Mouse (Mus musculus) embryonic facial prominence, embryonic 10.5 days (tissue): ENCODE data around the gene C2cd4d. TPM values are rescaled to one million over a fixed set of nuclear protein-coding genes. Genes with fewer than 3 reads are reported as not detected.

Experiments
- DNase-seq: peaks from one replicate; pipeline ENCODE4 v3.0.0-alpha.2; 2017; ENCODE audit warnings: low spot score
- H3K27ac ChIP-seq: fragments of 300-500 bp; sonication (generic); replicated peaks from 2 replicates; pipeline ENCODE4 v1.5.1; 2016; ENCODE audit warnings: mild to moderate bottlenecking
- H3K27me3 ChIP-seq: fragments of 300-500 bp; sonication (generic); replicated peaks from 2 replicates; pipeline ENCODE4 v1.6.1; 2016; ENCODE audit warnings: low read depth, mild to moderate bottlenecking; ENCODE audit not compliant: poor library complexity, severe bottlenecking
- H3K36me3 ChIP-seq: fragments of 300-500 bp; sonication (generic); replicated peaks from 2 replicates; pipeline ENCODE4 v1.6.1; 2016; ENCODE audit warnings: mild to moderate bottlenecking, moderate library complexity
- H3K4me1 ChIP-seq: fragments of 300-500 bp; sonication (generic); 2 replicates; pipeline ENCODE4 v1.6.1; 2016
- H3K4me3 ChIP-seq: fragments of 300-500 bp; sonication (generic); 2 replicates; pipeline ENCODE4 v1.5.1; 2016; ENCODE audit warnings: mild to moderate bottlenecking, moderate library complexity
- H3K9me3 ChIP-seq: fragments of 300-500 bp; sonication (generic); 2 replicates; pipeline ENCODE4 v1.6.1; 2016; ENCODE audit warnings: mild to moderate bottlenecking
- WGBS: fragments of 180-500 bp; shearing (Covaris S2); methylation state at CpG from one replicate; pipeline ENCODE4 v1.1.7; 2016; 5-methylcytosine and 5-hydroxymethylcytosine counted together
- polyA plus RNA-seq: library from polyadenylated mRNA; unstranded; fragments of >200 nt; fragmentation: Nextera tagmentation; extraction: Ambion mirVana; gene quantifications from 2 replicates; pipeline ENCODE4 v1.2.1, GENCODE M21; 2016

C2cd4d gene
- polyA plus RNA-seq: 0.30 and 0.31 TPM in 2 replicates

GRCm38 (mm10) chr3:94362138-94362537 lies at the start of gene C2cd4d:
TSS of gene C2cd4d (plus strand) at chr3:94362438.
- H3K27me3 ChIP-seq: peaks cover 56% of the 10 kb centered on the region
- peak within 1 kb of the TSS; percentile 68 for H3K4me3 ChIP-seq
- H3K36me3 ChIP-seq: no peaks in the 10 kb centered on the region
- H3K9me3 ChIP-seq: no peaks in the 10 kb centered on the region; the same call in 1 of the 2 replicates
- WGBS: 20% methylated on average over 7 of the region's 7 CpGs
- DNase-seq: peak; percentile 25
- H3K27ac ChIP-seq: peak within 1 kb of the TSS; percentile 82; the same call in 1 of the 2 replicates
- peaks cover 20% of the 10 kb centered on the region for H3K4me1 ChIP-seq

GRCm38 (mm10) chr3:94328681-94329080 lies 33.6 kb upstream of the C2cd4d start:
- H3K9me3 ChIP-seq: no peaks in the 10 kb centered on the region
- H3K4me1 ChIP-seq: no peaks in the 10 kb centered on the region
- H3K4me3 ChIP-seq: no peak overlapping the region
- no peak for DNase-seq
- no peaks in the 10 kb centered on the region for H3K27me3 ChIP-seq
- 65% methylated on average over 3 of the region's 3 CpGs for WGBS
- no peak overlapping the region for H3K27ac ChIP-seq
- no peaks in the 10 kb centered on the region for H3K36me3 ChIP-seq

GRCm38 (mm10) chr3:94334442-94334841 lies 27.8 kb upstream of the C2cd4d start:
- H3K27ac ChIP-seq: no peak overlapping the region
- H3K4me3 ChIP-seq: no peak overlapping the region
- no peaks in the 10 kb centered on the region for H3K27me3 ChIP-seq
- H3K36me3 ChIP-seq: no peaks in the 10 kb centered on the region
- WGBS: 92% methylated on average over 4 of the region's 4 CpGs
- H3K4me1 ChIP-seq: no peaks in the 10 kb centered on the region
- DNase-seq: no peak
- H3K9me3 ChIP-seq: no peaks in the 10 kb centered on the region

GRCm38 (mm10) chr3:94338522-94338921 lies 23.7 kb upstream of the C2cd4d start:
- Histone ChIP-seq H3K27me3 (no peaks in the 10 kb centered on the region), H3K9me3 (no peaks in the 10 kb centered on the region), H3K36me3 (no peaks in the 10 kb centered on the region), H3K27ac (no peak overlapping the region), H3K4me1 (no peaks in the 10 kb centered on the region), H3K4me3 (no peak overlapping the region)
- no peak for DNase-seq
- WGBS: 87% methylated on average over 3 of the region's 3 CpGs

GRCm38 (mm10) chr3:94341959-94342422 lies 20.2 kb upstream of the C2cd4d start, which contains the start of gene Them5:
TSS of gene Them5 (plus strand) at chr3:94342099.
- H3K27me3 ChIP-seq: no peaks in the 10 kb centered on the region
- H3K9me3 ChIP-seq: no peaks in the 10 kb centered on the region
- H3K4me3 ChIP-seq: no peak within 1 kb of the TSS
- H3K4me1 ChIP-seq: no peaks in the 10 kb centered on the region
- WGBS: 69% methylated on average over 3 of the region's 3 CpGs
- H3K27ac ChIP-seq: no peak within 1 kb of the TSS
- H3K36me3 ChIP-seq: no peaks in the 10 kb centered on the region
- no peak for DNase-seq

- Histone ChIP-seq H3K36me3 (no peaks in the 10 kb centered on the region), H3K4me3 (no peak overlapping the region), H3K9me3 (no peaks in the 10 kb centered on the region), H3K27me3 (no peaks in the 10 kb centered on the region), H3K27ac (no peak overlapping the region), H3K4me1 (no peaks in the 10 kb centered on the region)
- no peak for DNase-seq
- WGBS: 62% methylated on average over 1 of the region's 1 CpGs
These were observed 19.7 kb upstream of the C2cd4d start for GRCm38 (mm10) chr3:94342552-94342951.

GRCm38 (mm10) chr3:94344182-94344581 lies 18.1 kb upstream of the C2cd4d start:
- Histone ChIP-seq H3K36me3 (no peaks in the 10 kb centered on the region), H3K4me1 (no peaks in the 10 kb centered on the region), H3K27me3 (no peaks in the 10 kb centered on the region), H3K27ac (no peak overlapping the region), H3K4me3 (no peak overlapping the region), H3K9me3 (no peaks in the 10 kb centered on the region)
- 82% methylated on average over 2 of the region's 2 CpGs for WGBS
- DNase-seq: no peak

GRCm38 (mm10) chr3:94344897-94345296 lies 17.3 kb upstream of the C2cd4d start:
- no peak for DNase-seq
- WGBS: 79% methylated on average over 3 of the region's 3 CpGs
- Histone ChIP-seq H3K27ac (no peak overlapping the region), H3K27me3 (no peaks in the 10 kb centered on the region), H3K4me1 (no peaks in the 10 kb centered on the region), H3K36me3 (no peaks in the 10 kb centered on the region), H3K9me3 (no peaks in the 10 kb centered on the region), H3K4me3 (no peak overlapping the region)

- H3K27ac ChIP-seq: no peak overlapping the region
- no peaks in the 10 kb centered on the region for H3K9me3 ChIP-seq
- no peaks in the 10 kb centered on the region for H3K27me3 ChIP-seq
- WGBS: 69% methylated on average over 2 of the region's 2 CpGs
- DNase-seq: no peak
- H3K4me3 ChIP-seq: no peak overlapping the region
- no peaks in the 10 kb centered on the region for H3K36me3 ChIP-seq
- no peaks in the 10 kb centered on the region for H3K4me1 ChIP-seq
These were observed 14.1 kb upstream of the C2cd4d start for GRCm38 (mm10) chr3:94348146-94348545.

GRCm38 (mm10) chr3:94360812-94361211 lies 1.4 kb upstream of the C2cd4d start:
- peaks cover 47% of the 10 kb centered on the region for H3K27me3 ChIP-seq
- peaks cover 20% of the 10 kb centered on the region for H3K4me1 ChIP-seq
- H3K27ac ChIP-seq: no peak overlapping the region
- H3K4me3 ChIP-seq: no peak overlapping the region
- H3K9me3 ChIP-seq: no peaks in the 10 kb centered on the region; the same call in 1 of the 2 replicates
- peak; percentile 22 for DNase-seq
- H3K36me3 ChIP-seq: no peaks in the 10 kb centered on the region
- WGBS: 4% methylated on average over 1 of the region's 1 CpGs

GRCm38 (mm10) chr3:94363291-94364153 lies 1.3 kb downstream of the C2cd4d start:
- Histone ChIP-seq H3K36me3 (no peaks in the 10 kb centered on the region), H3K27me3 (peaks cover 58% of the 10 kb centered on the region), H3K27ac (peak overlapping the region; percentile 82), H3K4me1 (peaks cover 20% of the 10 kb centered on the region), H3K9me3 (no peaks in the 10 kb centered on the region; the same call in 1 of the 2 replicates), H3K4me3 (peak overlapping the region; percentile 68)
- peak; percentile 75 for DNase-seq
- 5% methylated on average over 97 of the region's 97 CpGs for WGBS

GRCm38 (mm10) chr3:94364154-94364526 lies 1.9 kb downstream of the C2cd4d start:
- Histone ChIP-seq H3K4me3 (peak overlapping the region; percentile 68), H3K36me3 (no peaks in the 10 kb centered on the region), H3K27ac (peak overlapping the region; percentile 82), H3K27me3 (peaks cover 61% of the 10 kb centered on the region), H3K9me3 (no peaks in the 10 kb centered on the region; the same call in 1 of the 2 replicates), H3K4me1 (peaks cover 20% of the 10 kb centered on the region)
- WGBS: 4% methylated on average over 23 of the region's 23 CpGs
- DNase-seq: no peak

GRCm38 (mm10) chr3:94366761-94367160 lies 4.5 kb downstream of the C2cd4d start:
- Histone ChIP-seq H3K9me3 (no peaks in the 10 kb centered on the region; the same call in 1 of the 2 replicates), H3K36me3 (no peaks in the 10 kb centered on the region), H3K4me3 (no peak overlapping the region), H3K4me1 (peaks cover 22% of the 10 kb centered on the region), H3K27ac (no peak overlapping the region), H3K27me3 (peaks cover 59% of the 10 kb centered on the region)
- DNase-seq: peak; percentile 84
- 20% methylated on average over 3 of the region's 3 CpGs for WGBS
